Mouse (Mus musculus) embryonic fibroblast, embryonic 13.5 days (primary cell): Measurements from ENCODE around the gene Rgs9.

Experiments used
- CTCF ChIP-seq: IDR thresholded peaks from 2 replicates; pipeline ENCODE4 v1.5.1; 2011; ENCODE audit warnings: mild to moderate bottlenecking, control low read depth, low read length, moderate library complexity, borderline replicate concordance; ENCODE audit not compliant: insufficient read depth
- POLR2A ChIP-seq: IDR thresholded peaks from 2 replicates; pipeline ENCODE4 v1.6.1; 2011; ENCODE audit warnings: low read depth, mild to moderate bottlenecking, control low read depth, low read length, moderate library complexity

DNA sequence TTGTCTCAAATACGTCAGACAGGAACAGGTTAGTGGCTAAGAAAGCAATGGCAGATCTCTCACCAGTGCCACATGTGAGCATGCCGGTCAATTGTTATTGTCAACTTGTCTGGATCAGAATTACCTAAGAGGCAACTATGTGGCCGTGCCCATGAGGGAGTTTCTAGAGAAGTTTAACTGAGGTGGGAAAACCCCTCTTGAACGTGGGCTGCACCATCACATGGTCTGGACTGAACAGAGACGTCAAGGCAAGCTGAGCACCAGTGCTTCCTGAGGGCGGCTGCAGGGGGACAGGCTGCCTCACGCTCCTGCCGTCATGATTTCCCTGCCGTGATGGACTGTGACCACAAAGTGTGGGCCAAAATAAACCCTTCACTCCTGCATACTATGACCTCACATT is 26.5 kb downstream of the Rgs9 start:
- no peak for TF ChIP-seq POLR2A
- TF ChIP-seq CTCF = no peak
